Comparison of ENCODE assay signal across 16 mouse cellular contexts in the genomic region with DNA sequence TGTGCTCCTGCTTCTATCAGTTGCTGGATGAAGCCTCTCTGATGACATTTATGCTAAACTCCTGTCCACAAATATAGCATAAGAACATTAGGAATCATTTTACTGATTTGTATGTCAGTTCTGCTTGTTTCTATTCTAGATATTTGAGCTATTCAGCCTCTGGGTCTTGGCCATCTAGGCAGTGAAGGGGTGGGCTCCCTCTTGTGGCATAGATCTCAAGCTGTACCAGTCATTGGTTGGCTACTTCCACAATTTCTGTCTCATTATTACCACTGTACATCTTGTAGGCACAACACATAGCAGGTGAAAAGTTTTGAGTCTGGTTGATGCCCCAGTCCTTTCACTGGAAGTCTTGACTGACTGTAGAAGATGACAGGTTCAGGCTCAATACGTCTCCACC.
A peak's percentile ranks its signal among the peaks of the same experiment; 100 is the strongest.
DNase-seq lines count a peak whose midpoint lies in the region; ATAC-seq and TF ChIP-seq lines count a peak whose summit lies in the region.
"Had no signal": no experiment of that assay in that cellular context is flagged by ENCODE, and none has a peak within 500 bp of the region (broad histone marks: within the 10 kb centered on the region; RNA-seq: fewer than 3 reads in every experiment).

No protein-coding gene starts in this region.

- no peaks in the 10 kb centered on the region for H3K4me1 ChIP-seq in embryonic facial prominence, embryonic 11.5 days (ENCODE audit: control insufficient read depth, insufficient read depth, low read length)
- no peaks in the 10 kb centered on the region for H3K4me1 ChIP-seq in embryonic facial prominence, embryonic 10.5 days
- H3K4me1 ChIP-seq: embryonic facial prominence, embryonic 12.5 days; hindbrain, embryonic 12.5 days; liver, embryonic 12.5 days; lung, embryonic 15.5 days had no signal

- DNase-seq in embryonic facial prominence, embryonic 11.5 days (ENCODE audit: low spot score): peak; percentile 2
- DNase-seq in embryonic facial prominence, embryonic 10.5 days (ENCODE audit: low spot score): no peak
- DNase-seq in heart, postnatal 4 days: peak; percentile 7
- no peak for DNase-seq in heart, postnatal 25 days (ENCODE audit: low spot score)
- no peak for DNase-seq in left cerebral cortex, adult 2 months (ENCODE audit: extremely low spot score in 1 of 2, low spot score in 2 of 2)
- DNase-seq in left cerebral cortex, postnatal 25 days (ENCODE audit: low spot score in 2 of 2): no peak
- DNase-seq in brain, embryonic 14.5 days (ENCODE audit: low read depth): peak; percentile 23
- DNase-seq: kidney, adult 18-20 months; right cerebral cortex, adult 18-20 months; thymus, postnatal 4 days had no signal

- no peak overlapping the region for H3K27ac ChIP-seq in embryonic facial prominence, embryonic 11.5 days (replicated peaks; ENCODE audit: low read depth, low read length)
- H3K27ac ChIP-seq in embryonic facial prominence, embryonic 10.5 days (replicated peaks): no peak overlapping the region
- no peak overlapping the region for H3K27ac ChIP-seq in left cerebral cortex, adult 2 months
- H3K27ac ChIP-seq: embryonic facial prominence, embryonic 12.5 days; hindbrain, embryonic 12.5 days; liver, embryonic 12.5 days; lung, embryonic 15.5 days had no signal

- 71% methylated on average over 1 of the region's 1 CpGs for WGBS in embryonic facial prominence, embryonic 11.5 days
- WGBS in embryonic facial prominence, embryonic 10.5 days: 92% methylated on average over 1 of the region's 1 CpGs

- no peak overlapping the region for H3K4me3 ChIP-seq in embryonic facial prominence, embryonic 11.5 days (ENCODE audit: low read depth, low read length)
- H3K4me3 ChIP-seq in embryonic facial prominence, embryonic 10.5 days: no peak overlapping the region
- no peak overlapping the region for H3K4me3 ChIP-seq in left cerebral cortex, adult 2 months
- H3K4me3 ChIP-seq: embryonic facial prominence, embryonic 12.5 days; hindbrain, embryonic 12.5 days; liver, embryonic 12.5 days; lung, embryonic 15.5 days had no signal

- peak; percentile 22 for TF ChIP-seq CTCF in left cerebral cortex, adult 2 months (IDR thresholded peaks at IDR 0.05)
- TF ChIP-seq CTCF in brain, embryonic 14.5 days (IDR thresholded peaks at IDR 0.05; ENCODE audit: borderline replicate concordance, extremely low read depth, insufficient read depth, insufficient read length): peak; percentile 25; the same call in 1 of the 2 replicates

- ATAC-seq in embryonic facial prominence, embryonic 11.5 days (replicated peaks; ENCODE audit: insufficient number of reproducible peaks, low FRiP score, low TSS enrichment, low read depth): no peak
- ATAC-seq in inflammation-experienced regulatory T-cells, adult 6 months: no peak
- ATAC-seq: liver, embryonic 12.5 days; midbrain, embryonic 16.5 days had no signal

- no peak overlapping the region for H3K4me2 ChIP-seq in embryonic facial prominence, embryonic 11.5 days (ENCODE audit: low read depth, low read length)
- H3K4me2 ChIP-seq: embryonic facial prominence, embryonic 12.5 days; hindbrain, embryonic 12.5 days; liver, embryonic 12.5 days; lung, embryonic 15.5 days had no signal

- H3K36me3 ChIP-seq in embryonic facial prominence, embryonic 11.5 days (replicated peaks; ENCODE audit: control insufficient read depth, insufficient read depth, low read depth, low read length): no peaks in the 10 kb centered on the region
- no peaks in the 10 kb centered on the region for H3K36me3 ChIP-seq in embryonic facial prominence, embryonic 10.5 days (replicated peaks)
- H3K36me3 ChIP-seq: embryonic facial prominence, embryonic 12.5 days; hindbrain, embryonic 12.5 days; liver, embryonic 12.5 days; lung, embryonic 15.5 days had no signal

- intact Hi-C loops in heart, postnatal 25 days (cut with DNase I): no loop called here
- intact Hi-C loops in left cerebral cortex, adult 2 months (cut with DNase I): no loop called here
- intact Hi-C loops in left cerebral cortex, postnatal 25 days (cut with DNase I): no loop called here

- H3K9me3 ChIP-seq in embryonic facial prominence, embryonic 11.5 days (replicated peaks; ENCODE audit: control insufficient read depth, low read length): no peaks in the 10 kb centered on the region
- H3K9me3 ChIP-seq in embryonic facial prominence, embryonic 10.5 days: no peaks in the 10 kb centered on the region
- H3K9me3 ChIP-seq: embryonic facial prominence, embryonic 12.5 days; hindbrain, embryonic 12.5 days; liver, embryonic 12.5 days; lung, embryonic 15.5 days had no signal

- TF ChIP-seq POLR2A in brain, embryonic 14.5 days (IDR thresholded peaks at IDR 0.05; ENCODE audit: borderline replicate concordance, extremely low read depth, insufficient read depth, insufficient read length, poor library complexity, severe bottlenecking): no peak

- no peaks in the 10 kb centered on the region for H3K27me3 ChIP-seq in embryonic facial prominence, embryonic 11.5 days (ENCODE audit: control insufficient read depth, insufficient read depth, low read length)
- no peaks in the 10 kb centered on the region for H3K27me3 ChIP-seq in embryonic facial prominence, embryonic 10.5 days (replicated peaks; ENCODE audit: low read depth, poor library complexity, severe bottlenecking)
- H3K27me3 ChIP-seq: embryonic facial prominence, embryonic 12.5 days; hindbrain, embryonic 12.5 days; liver, embryonic 12.5 days; lung, embryonic 15.5 days had no signal

- no peak overlapping the region for H3K9ac ChIP-seq in embryonic facial prominence, embryonic 11.5 days (replicated peaks; ENCODE audit: low read length)
- H3K9ac ChIP-seq: embryonic facial prominence, embryonic 12.5 days; hindbrain, embryonic 12.5 days; liver, embryonic 12.5 days; lung, embryonic 15.5 days had no signal

Comparison
In these comparisons a context has a peak if more than half of its experiments do, and no peak if none do; other contexts are left out.
1. DNase-seq: peak in embryonic facial prominence, embryonic 11.5 days (single experiment), heart, postnatal 4 days (single experiment) and brain, embryonic 14.5 days (single experiment); none in embryonic facial prominence, embryonic 10.5 days (single experiment), heart, postnatal 25 days (single experiment), left cerebral cortex, adult 2 months (0 of 2) and left cerebral cortex, postnatal 25 days (0 of 2).